Mouse (Mus musculus) bone marrow, adult 2 months (tissue): ENCODE measurements around the gene Tmem169.

Experiments used
- CTCF ChIP-seq: fragments of 200-500 bp; IDR thresholded peaks from 2 replicates; pipeline ENCODE4 v1.5.1; 2011; ENCODE audit warnings: low read length, control low read depth; ENCODE audit not compliant: control insufficient read depth, insufficient read depth
- POLR2A ChIP-seq: fragments of 200-500 bp; IDR thresholded peaks from 2 replicates; pipeline ENCODE4 v1.6.1; 2011; ENCODE audit warnings: low read depth, mild to moderate bottlenecking, control low read depth, low read length, borderline replicate concordance; ENCODE audit not compliant: control insufficient read depth

- TF ChIP-seq CTCF (no peak), POLR2A (no peak)
These were observed 30.2 kb upstream of the Tmem169 start for GRCm38 (mm10) chr1:72253881-72254491.
